Mouse (Mus musculus): ENCODE measurements at regions not wholly inside any gene's neighbourhood (a gene's known extent, or its start where the extent isn't known, plus 50 kb on each side); places are given as distances from the start of the nearest gene placed in this dataset.

DNA sequence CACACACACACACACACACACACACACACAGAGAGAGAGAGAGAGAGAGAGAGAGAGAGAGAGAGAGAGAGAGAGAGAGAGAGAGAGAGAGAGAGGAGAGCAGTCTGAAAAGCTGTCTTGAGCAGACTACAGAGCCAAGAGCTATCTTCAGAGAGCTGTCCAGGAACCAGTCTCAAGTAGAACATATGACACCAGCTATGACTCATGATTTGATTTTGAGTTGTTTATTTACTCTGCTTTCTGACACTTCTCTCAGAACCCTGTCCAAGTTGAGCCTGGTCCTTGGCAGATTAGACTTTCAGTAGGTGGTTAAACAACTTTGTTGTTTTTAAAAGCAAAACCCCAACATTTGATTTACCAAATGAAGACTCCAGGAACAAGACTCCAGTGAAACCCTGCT lies 420.8 kb upstream of the Lcorl start:
- no peak for DNase-seq (ENCODE audit: low spot score)

DNA sequence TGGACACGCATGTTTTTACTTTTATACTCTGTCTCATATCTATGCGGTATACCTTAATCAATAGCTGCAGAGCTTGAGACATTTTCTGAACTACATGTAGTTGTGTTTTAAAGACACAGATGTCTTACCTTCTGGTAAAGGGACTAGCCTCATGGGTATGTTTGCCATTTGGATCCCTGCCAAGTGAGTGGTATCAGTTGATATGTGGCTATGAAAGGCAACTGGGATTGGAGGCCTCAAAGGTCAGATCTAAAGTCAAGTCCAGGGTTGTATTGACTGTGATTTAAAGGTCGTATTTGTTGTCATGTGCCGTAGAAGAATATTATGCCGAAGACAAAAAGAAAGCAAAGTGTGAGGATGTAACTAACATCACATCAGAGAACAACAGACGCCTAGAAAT lies 399.3 kb upstream of the Lcorl start:
- DNase-seq (ENCODE audit: low spot score), result no peak

DNA sequence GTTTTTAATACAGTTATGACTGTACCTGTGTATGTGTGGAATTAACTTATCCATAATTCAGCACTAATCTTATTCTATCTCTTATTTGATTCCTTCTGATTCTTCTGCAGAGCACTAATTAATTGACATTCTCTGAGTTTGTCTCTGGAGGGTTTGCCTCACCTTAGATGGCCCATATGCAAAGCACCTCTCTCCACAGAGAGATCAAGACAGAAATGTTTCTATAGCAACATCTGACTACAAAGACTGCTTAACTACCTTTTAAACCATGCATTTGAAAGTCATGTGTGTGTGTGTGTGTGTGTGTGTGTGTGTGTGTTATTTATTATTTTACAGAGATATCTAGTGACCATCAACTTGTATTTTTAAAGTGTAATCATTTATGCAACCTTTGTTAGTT lies 396.5 kb upstream of the Lcorl start:
- no peak for DNase-seq (ENCODE audit: low spot score)

GRCm38 (mm10) chr5:46235364-46236067 lies 378.1 kb upstream of the Lcorl start:
- peak; percentile 9 for DNase-seq (ENCODE audit: low spot score)

DNA sequence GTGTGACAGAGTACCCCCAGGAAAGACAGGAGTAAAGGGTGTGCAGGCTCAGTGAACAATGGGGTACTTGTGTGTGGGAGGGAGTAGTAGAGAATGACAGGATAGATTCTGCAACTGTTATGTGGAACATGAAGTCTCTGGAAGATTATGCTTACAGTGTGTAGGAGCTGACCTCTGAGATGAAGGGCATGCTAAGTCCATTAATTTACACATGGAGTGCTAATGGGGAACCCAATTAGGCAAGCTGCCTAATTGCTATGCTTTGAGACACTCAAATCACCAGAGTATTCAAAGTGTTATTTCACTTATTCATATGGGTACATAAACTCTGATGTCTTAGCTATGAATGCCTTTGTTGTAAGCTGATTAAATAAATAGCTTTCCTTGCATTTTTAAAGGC lies 375.4 kb upstream of the Lcorl start:
- no peak for DNase-seq (ENCODE audit: low spot score)

DNA sequence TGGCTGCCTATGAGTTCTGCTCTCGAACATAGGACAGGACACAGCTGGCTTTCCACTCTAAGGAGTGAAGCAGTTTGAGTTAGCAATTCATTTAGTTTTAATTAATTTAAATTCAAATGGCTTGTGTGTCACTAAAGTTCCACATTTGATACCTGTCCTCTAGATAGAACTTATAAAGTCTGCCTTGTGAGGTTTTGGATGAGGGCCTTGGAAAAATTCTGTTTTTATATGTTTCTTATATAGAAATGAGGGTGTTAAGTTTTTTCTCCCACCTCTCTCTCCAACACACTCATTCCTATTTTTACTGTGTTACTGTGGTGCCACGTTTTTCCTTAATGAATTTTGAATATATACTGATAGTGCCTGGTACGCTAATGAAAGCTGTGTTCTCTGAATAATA lies 371.3 kb upstream of the Lcorl start:
- DNase-seq (ENCODE audit: low spot score), result no peak

GRCm38 (mm10) chr5:46212845-46213468 lies 355.5 kb upstream of the Lcorl start:
- DNase-seq (ENCODE audit: low spot score), result no peak

- DNase-seq (ENCODE audit: low spot score), result no peak
These were observed 351.7 kb upstream of the Lcorl start for GRCm38 (mm10) chr5:46209076-46209475.

GRCm38 (mm10) chr5:46203744-46204143 lies 346.3 kb upstream of the Lcorl start:
- DNase-seq (ENCODE audit: low spot score), result peak; percentile 5

GRCm38 (mm10) chr5:46202457-46202772 lies 345.0 kb upstream of the Lcorl start:
- no peak for DNase-seq (ENCODE audit: low spot score)

DNA sequence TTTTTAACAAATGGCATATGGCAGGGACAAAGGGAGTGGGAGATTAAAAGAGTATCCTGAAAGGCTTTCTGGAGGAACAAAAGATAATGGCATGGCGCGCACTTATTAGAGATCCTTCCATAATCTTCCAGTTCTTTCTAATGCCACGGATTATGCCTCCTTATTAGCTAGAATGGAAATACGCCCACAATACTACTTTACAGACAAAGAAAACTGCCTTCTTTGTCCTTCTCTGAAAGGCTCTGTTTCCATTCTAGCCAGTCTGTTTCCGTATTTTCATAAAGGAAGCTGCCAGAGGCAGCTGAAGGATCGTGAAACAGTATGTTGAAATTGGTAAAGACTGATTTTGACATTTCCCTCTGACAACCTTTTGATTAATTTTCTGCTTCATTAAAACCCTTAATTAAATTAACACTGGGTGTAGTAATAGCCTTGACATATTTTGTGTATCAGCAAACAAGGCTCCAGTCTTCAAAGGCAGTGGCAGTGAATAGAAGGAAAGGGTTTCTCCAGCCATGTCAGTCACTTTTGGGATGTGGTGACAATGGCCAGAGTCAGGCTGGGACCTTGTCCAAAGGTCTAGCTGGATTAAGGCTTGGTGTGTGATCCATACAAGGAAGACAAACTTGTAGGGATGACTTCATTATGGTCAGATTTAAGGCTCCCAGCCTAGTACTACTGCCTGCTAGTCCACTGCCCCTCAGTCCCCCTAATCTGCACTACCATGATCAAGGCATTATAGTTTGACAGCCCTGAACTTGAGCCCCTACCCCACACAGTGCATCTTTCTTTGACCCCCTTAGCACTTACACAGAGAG lies 344.4 kb upstream of the Lcorl start:
- peak; percentile 34 for DNase-seq (ENCODE audit: low spot score)

DNA sequence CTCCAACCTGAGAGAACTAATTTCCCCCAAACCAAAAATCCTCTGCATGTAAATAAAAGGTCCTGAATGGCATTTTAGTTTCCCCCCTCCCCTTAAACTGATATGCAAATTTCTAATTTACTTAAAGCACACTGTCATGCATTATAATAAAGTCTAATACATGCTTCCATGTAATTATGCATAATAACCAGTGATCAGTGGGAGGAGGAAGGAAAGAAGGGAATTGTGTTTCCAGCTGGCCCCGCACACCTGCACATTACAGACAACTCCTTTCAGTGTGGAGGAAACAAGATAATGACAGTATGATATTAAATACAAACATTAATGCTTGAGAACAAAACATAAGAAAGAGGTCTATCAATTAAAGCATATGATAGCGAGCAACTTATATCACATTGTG lies 329.5 kb upstream of the Lcorl start:
- no peak for DNase-seq (ENCODE audit: low spot score)

- DNase-seq (ENCODE audit: low spot score), result peak; percentile 5
These were observed 324.7 kb upstream of the Lcorl start for GRCm38 (mm10) chr5:46182157-46182556.

DNA sequence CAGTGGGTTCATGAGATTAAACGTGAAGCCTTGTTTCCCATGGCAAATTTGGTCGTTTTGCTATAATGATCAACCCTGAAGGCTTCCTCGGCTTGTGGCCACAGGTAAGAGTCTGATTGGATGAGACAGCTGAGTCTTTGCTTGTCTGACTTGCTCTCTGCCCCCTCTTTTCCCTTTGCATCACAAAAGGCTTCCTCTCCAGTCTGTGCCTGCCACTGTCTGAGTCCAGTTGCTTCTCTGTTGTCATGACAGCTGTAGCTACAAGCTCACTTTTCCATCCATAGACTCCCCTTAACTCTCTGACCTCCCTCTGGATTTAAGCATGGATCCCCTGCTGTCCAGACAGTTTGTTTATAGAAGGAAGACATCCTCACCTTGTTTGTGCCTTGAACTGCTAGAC lies 314.9 kb upstream of the Lcorl start:
- DNase-seq (ENCODE audit: low spot score), result peak; percentile 19

DNA sequence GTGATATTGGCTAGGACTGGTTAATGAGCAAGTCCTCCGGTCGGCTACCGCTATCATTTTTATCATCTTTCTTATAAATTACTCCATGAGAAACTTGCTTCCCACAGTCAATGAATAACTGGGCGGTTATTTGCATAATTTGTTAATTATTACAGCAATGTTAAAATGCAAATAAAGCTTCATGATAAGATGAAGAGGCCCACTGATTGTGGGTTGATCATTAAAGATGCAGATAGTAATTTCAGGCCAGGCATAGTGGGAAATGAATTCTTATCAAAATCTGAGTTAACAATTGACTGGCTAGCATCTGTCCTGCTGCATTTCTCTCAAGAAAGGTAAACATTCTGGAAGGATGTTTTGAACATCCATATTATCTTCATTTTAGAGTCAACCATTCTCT lies 303.4 kb upstream of the Lcorl start:
- no peak for DNase-seq (ENCODE audit: low spot score)

DNA sequence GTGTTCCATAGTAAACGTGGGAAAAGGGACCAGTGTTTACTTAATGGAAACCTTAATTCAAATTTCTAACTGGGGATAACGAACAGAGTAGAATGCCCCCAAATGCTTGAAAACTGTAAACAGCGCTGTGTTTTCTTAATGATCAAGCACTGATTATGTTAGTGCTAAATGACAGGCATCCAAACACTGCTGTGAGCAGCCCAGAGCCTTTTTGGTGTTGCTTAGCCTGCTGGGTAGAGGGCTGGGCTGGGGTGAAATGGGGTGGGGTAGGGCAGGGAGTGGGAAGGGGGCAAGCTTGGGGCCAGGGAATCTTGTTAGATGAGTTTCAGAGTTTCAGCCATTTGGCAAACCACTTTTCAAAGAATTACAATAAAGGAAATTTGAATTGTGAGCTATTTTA lies 294.6 kb upstream of the Lcorl start:
- no peak for DNase-seq (ENCODE audit: low spot score)

DNA sequence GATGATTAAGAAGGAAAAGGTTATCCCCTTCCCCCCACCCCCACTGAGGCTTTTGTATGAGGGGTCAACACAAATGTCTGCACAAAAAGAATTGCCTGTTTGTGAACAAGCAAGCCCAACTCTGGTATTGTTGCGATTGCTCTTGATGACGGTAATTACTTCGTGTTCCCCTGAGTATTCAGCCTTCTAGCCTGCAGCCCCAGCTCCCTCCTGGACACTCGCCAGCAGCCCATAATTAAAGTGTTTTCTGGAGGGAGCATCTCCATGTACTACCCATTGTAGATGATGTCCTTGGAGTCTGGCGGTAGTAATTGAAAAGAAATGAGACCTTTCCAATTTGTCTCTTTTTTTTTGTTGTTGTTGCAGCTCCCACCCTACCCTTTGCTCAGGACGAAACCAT lies 293.4 kb upstream of the Lcorl start:
- DNase-seq (ENCODE audit: low spot score), result peak; percentile 32

- DNase-seq (ENCODE audit: low spot score), result no peak
These were observed 292.6 kb upstream of the Lcorl start for GRCm38 (mm10) chr5:46149851-46150615.

GRCm38 (mm10) chr5:46139024-46139423 lies 281.6 kb upstream of the Lcorl start:
- DNase-seq (ENCODE audit: low spot score), result no peak

- DNase-seq (ENCODE audit: low spot score), result peak; percentile 40
These were observed 280.3 kb upstream of the Lcorl start for GRCm38 (mm10) chr5:46137695-46138094.

GRCm38 (mm10) chr5:46108020-46108419 lies 250.6 kb upstream of the Lcorl start:
- DNase-seq (ENCODE audit: low spot score), result no peak

GRCm38 (mm10) chr5:46103350-46103749 lies 245.9 kb upstream of the Lcorl start:
- no peak for DNase-seq (ENCODE audit: low spot score)

DNA sequence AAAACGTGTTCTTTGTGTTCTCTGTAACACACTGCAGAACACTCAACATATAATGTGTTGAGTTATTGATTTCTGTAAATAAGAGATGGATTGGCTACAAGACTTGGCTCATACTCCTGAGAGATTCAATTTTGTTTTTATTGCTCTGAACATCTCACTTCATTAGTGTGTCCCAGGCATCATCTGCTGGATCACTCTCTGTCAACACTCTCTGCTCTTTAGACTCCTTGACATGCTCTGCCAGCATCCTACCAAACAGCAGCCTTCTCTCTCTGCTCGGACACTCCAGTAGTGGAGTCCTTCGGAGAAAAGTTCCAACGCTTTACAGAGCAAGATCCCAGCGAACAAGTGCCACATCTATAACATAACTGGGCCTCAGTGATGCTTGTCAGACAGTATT lies 235.1 kb upstream of the Lcorl start:
- no peak for DNase-seq (ENCODE audit: low spot score)
